Mouse (Mus musculus) midbrain, embryonic 16.5 days (tissue): ENCODE data around the gene Dync1li2. TPM values are rescaled to one million over a fixed set of nuclear protein-coding genes. Genes with fewer than 3 reads are reported as not detected.

ENCODE experiments used
- ATAC-seq: fragments of 200-750 bp; cut with Nextera tagmentation; 2 replicates; pipeline ENCODE4 v1.8.0; 2017; ENCODE audit warnings: moderate TSS enrichment
- H3K27ac ChIP-seq: fragments of 300-500 bp; sonication (generic); 2 replicates; pipeline ENCODE4 v1.5.1; 2014; ENCODE audit warnings: mild to moderate bottlenecking, low read length, mixed read lengths
- H3K27me3 ChIP-seq: fragments of 300-500 bp; sonication (generic); 2 replicates; pipeline ENCODE4 v1.6.1; 2014; ENCODE audit warnings: low read depth, low read length, mixed read lengths; ENCODE audit not compliant: control insufficient read depth, insufficient read depth
- H3K36me3 ChIP-seq: fragments of 300-500 bp; sonication (generic); 2 replicates; pipeline ENCODE4 v1.6.1; 2014; ENCODE audit warnings: mild to moderate bottlenecking, low read length, moderate library complexity, mixed read lengths; ENCODE audit not compliant: control insufficient read depth, insufficient read depth
- H3K4me1 ChIP-seq: fragments of 300-500 bp; sonication (generic); 2 replicates; pipeline ENCODE4 v1.6.1; 2014; ENCODE audit warnings: mild to moderate bottlenecking, low read length, mixed read lengths; ENCODE audit not compliant: control insufficient read depth, insufficient read depth
- H3K4me2 ChIP-seq: fragments of 300-500 bp; sonication (generic); 2 replicates; pipeline ENCODE4 v1.6.1; 2014; ENCODE audit warnings: mild to moderate bottlenecking, low read length, mixed read lengths
- H3K4me3 ChIP-seq: fragments of 300-500 bp; sonication (generic); 2 replicates; pipeline ENCODE4 v1.5.1; 2014; ENCODE audit warnings: low read depth, mild to moderate bottlenecking, low read length, moderate library complexity, mixed read lengths
- H3K9ac ChIP-seq: fragments of 300-500 bp; sonication (generic); 2 replicates; pipeline ENCODE4 v1.6.1; 2014; ENCODE audit warnings: low read depth, low read length, mixed read lengths
- H3K9me3 ChIP-seq: fragments of 300-500 bp; sonication (generic); replicated peaks from 2 replicates; pipeline ENCODE4 v1.6.1; 2014; ENCODE audit warnings: mild to moderate bottlenecking, low read length, mixed read lengths; ENCODE audit not compliant: control insufficient read depth, poor library complexity, severe bottlenecking
- WGBS: fragments of 180-500 bp; shearing (Covaris S2); extraction: QIAGEN DNeasy Blood & Tissue Kit; methylation state at CpG from one replicate; pipeline ENCODE4 v1.1.7; 2014; 5-methylcytosine and 5-hydroxymethylcytosine counted together
- polyA plus RNA-seq: library from polyadenylated mRNA; unstranded; fragments of >200 nt; fragmentation: Nextera tagmentation; extraction: Ambion mirVana; gene quantifications from 2 replicates; pipeline ENCODE4 v1.2.1, GENCODE M21; 2015

Gene Dync1li2
- polyA plus RNA-seq, 1 experiment from 2014 or later = 114 TPM

DNA sequence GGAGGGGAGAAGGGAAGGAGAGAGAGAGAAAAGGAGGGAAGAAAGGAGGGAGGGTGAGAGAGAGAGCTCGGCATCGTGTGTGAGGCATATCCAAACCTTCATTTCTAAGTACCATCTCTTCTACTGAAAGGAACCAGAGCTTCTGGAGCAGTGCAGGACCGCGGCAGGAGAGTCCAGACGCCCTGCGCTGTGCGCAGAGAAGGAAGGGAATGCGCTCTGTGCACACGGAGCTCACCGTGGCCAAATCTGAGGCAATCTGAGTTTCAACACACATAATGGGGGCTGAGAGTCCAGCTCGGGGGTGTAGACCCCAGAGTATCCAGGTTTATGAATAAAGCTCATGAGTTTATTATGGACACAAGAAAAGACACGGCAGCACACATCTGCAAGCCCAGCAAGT lies 73.3 kb downstream of the Dync1li2 start:
- no peaks in the 10 kb centered on the region for H3K9me3 ChIP-seq
- no peak overlapping the region for H3K4me3 ChIP-seq
- H3K9ac ChIP-seq = no peak overlapping the region
- H3K4me1 ChIP-seq = peaks cover 18% of the 10 kb centered on the region
- no peaks in the 10 kb centered on the region for H3K36me3 ChIP-seq
- H3K27ac ChIP-seq = no peak overlapping the region
- 78% methylated on average over 12 of the region's 12 CpGs for WGBS
- H3K27me3 ChIP-seq = no peaks in the 10 kb centered on the region
- peak; percentile 28; the same call in 1 of the 2 replicates for ATAC-seq
- no peak overlapping the region for H3K4me2 ChIP-seq

Other genes starting within 250 kb of the Dync1li2 start
- gene Tk2, start 194.5 kb downstream of the Dync1li2 start, polyA plus RNA-seq = 46.3 and 51.5 TPM in 2 replicates
- gene Cklf, start 192.2 kb downstream of the Dync1li2 start, polyA plus RNA-seq = 34.7 and 37.1 TPM in 2 replicates
- not detected in 2 replicates for gene Cmtm2a, start 149.9 kb downstream of the Dync1li2 start, polyA plus RNA-seq
- gene Gm45711, start 133.0 kb downstream of the Dync1li2 start, polyA plus RNA-seq = not detected in 2 replicates
- gene Cmtm1, start 132.9 kb downstream of the Dync1li2 start, polyA plus RNA-seq = not detected in 2 replicates
- not detected in 2 replicates for gene Gm11020, start 121.5 kb downstream of the Dync1li2 start, polyA plus RNA-seq
- not detected in 2 replicates for gene Cmtm2b, start 120.8 kb downstream of the Dync1li2 start, polyA plus RNA-seq
- gene Cmtm3, start 103.6 kb downstream of the Dync1li2 start, polyA plus RNA-seq = 33.7 and 37.0 TPM in 2 replicates
- 2.7 TPM in 2 replicates for gene Cmtm4, start 47.2 kb downstream of the Dync1li2 start, polyA plus RNA-seq
- 0.70 and 0.81 TPM in 2 replicates for gene Terb1, start 66.9 kb upstream of the Dync1li2 start, polyA plus RNA-seq
- 106 and 110 TPM in 2 replicates for gene Nae1, start 91.6 kb upstream of the Dync1li2 start, polyA plus RNA-seq
- gene Car7, start 91.6 kb upstream of the Dync1li2 start, polyA plus RNA-seq = 3.5 and 4.6 TPM in 2 replicates
- 23.5 and 25.7 TPM in 2 replicates for gene Pdp2, start 148.4 kb upstream of the Dync1li2 start, polyA plus RNA-seq
- gene Cdh16, start 181.3 kb upstream of the Dync1li2 start, polyA plus RNA-seq = not detected in 2 replicates
- 2.9 and 3.2 TPM in 2 replicates for gene Rrad, start 188.3 kb upstream of the Dync1li2 start, polyA plus RNA-seq
- 123 and 129 TPM in 2 replicates for gene Ciao2b, start 198.9 kb upstream of the Dync1li2 start, polyA plus RNA-seq